In genomic region chr4:105223925-105224300, GRCm38 (mm10) we compare ENCODE assay signal across 10 mouse cellular contexts.
DNase-seq lines count a peak whose midpoint lies in the region; ATAC-seq and TF ChIP-seq lines count a peak whose summit lies in the region.
"Had no signal": no experiment of that assay in that cellular context is flagged by ENCODE, and none has a peak within 500 bp of the region (broad histone marks: within the 10 kb centered on the region; RNA-seq: fewer than 3 reads in every experiment).

No protein-coding gene starts in this region.

- ATAC-seq in erythroblast, adult 5-6 weeks (replicated peaks; ENCODE audit: low FRiP score, poor library complexity, severe bottlenecking): no peak

- no peak for TF ChIP-seq POLR2A in kidney, adult 2 months (IDR thresholded peaks at IDR 0.05; ENCODE audit: low read depth, low read length)

- no peaks in the 10 kb centered on the region; the same call in 1 of the 2 replicates for H3K36me3 ChIP-seq in kidney, adult 2 months (ENCODE audit: control insufficient read depth, insufficient read depth, low read length)

- no peak overlapping the region for H3K4me3 ChIP-seq in kidney, adult 2 months (ENCODE audit: insufficient read depth, low read depth, low read length)
- H3K4me3 ChIP-seq in brown adipose tissue, adult 24 weeks (ENCODE audit: insufficient read depth, low read depth, low read length): no peak overlapping the region
- H3K4me3 ChIP-seq: neural tube, embryonic 13.5 days had no signal

- H3K4me1 ChIP-seq in kidney, adult 2 months (ENCODE audit: control insufficient read depth, insufficient read depth, low read length): peaks cover 13% of the 10 kb centered on the region
- H3K4me1 ChIP-seq in brown adipose tissue, adult 24 weeks (ENCODE audit: control insufficient read depth, insufficient read depth, insufficient read length, low read length): peaks cover 62% of the 10 kb centered on the region

- peak overlapping the region; percentile 33; the same call in 1 of the 2 replicates for H3K27ac ChIP-seq in kidney, adult 2 months (ENCODE audit: insufficient read depth, low read depth, low read length)
- H3K27ac ChIP-seq in brown adipose tissue, adult 24 weeks (replicated peaks; ENCODE audit: low read depth, low read length): peak overlapping the region; percentile 95
- H3K27ac ChIP-seq: neural tube, embryonic 13.5 days had no signal

- no peak for TF ChIP-seq CTCF in kidney, adult 2 months (conservative IDR thresholded peaks at IDR 0.05; ENCODE audit: insufficient read depth, insufficient read length, low read depth, low read length)

- H3K27me3 ChIP-seq in kidney, adult 2 months (replicated peaks; ENCODE audit: control insufficient read depth, insufficient read depth, low read length): no peaks in the 10 kb centered on the region
- H3K27me3 ChIP-seq: CH12.LX; neural tube, embryonic 13.5 days had no signal

- peak; percentile 75 for DNase-seq in kidney, adult 2 months
- DNase-seq in kidney, adult 18-20 months: no peak
- peak; percentile 37 to 43 for DNase-seq in kidney, adult 8-10 months
- DNase-seq in lung, postnatal 10 days: peak; percentile 75
- DNase-seq in embryo, embryonic 10 days (ENCODE audit: low spot score): no peak
- DNase-seq in cerebellum, adult 11 months: no peak

- 45% methylated on average over 4 of the region's 4 CpGs for WGBS in kidney, adult 2 months

Comparison
In these comparisons a context has a peak if more than half of its experiments do, and no peak if none do; other contexts are left out.
1. DNase-seq: peak in kidney, adult 2 months (single experiment), kidney, adult 8-10 months (2 of 2) and lung, postnatal 10 days (single experiment); none in kidney, adult 18-20 months (single experiment), embryo, embryonic 10 days (single experiment) and cerebellum, adult 11 months (single experiment).